Mouse (Mus musculus): Measurements from ENCODE around the gene Hesx1. TPM values are rescaled to one million over a fixed set of nuclear protein-coding genes. Genes with fewer than 3 reads are reported as not detected.

Hesx1 gene
- polyA plus RNA-seq, 1 experiment from 2014 or later: 0.19 TPM

GRCm38 (mm10) chr14:27038783-27039182, 44.6 kb downstream of the Hesx1 start, which contains the start of gene Il17rd:
Gene Il17rd (plus strand): TSS chr14:27038941.
- Histone ChIP-seq H3K36me3 (ENCODE audit: control insufficient read depth, insufficient read depth, low read length) (no peaks in the 10 kb centered on the region), H3K9me3 (ENCODE audit: control insufficient read depth, low read length) (no peaks in the 10 kb centered on the region), H3K27ac (replicated peaks in 1 of 2; ENCODE audit: control insufficient read depth in 1 of 2, insufficient read depth in 1 of 2, low read depth in 2 of 2, low read length in 2 of 2) (peak within 1 kb of the TSS in 1 of 2 experiments; percentile 62; a peak in 1 of 4 replicates), H3K4me3 (ENCODE audit: control insufficient read depth in 1 of 2, insufficient read depth in 1 of 2, low read depth in 1 of 2, low read length in 2 of 2) (peak within 1 kb of the TSS; percentile 83 to 98), H3K27me3 (ENCODE audit: control insufficient read depth, insufficient read depth, low read length) (no peaks in the 10 kb centered on the region), H3K4me1 (ENCODE audit: control insufficient read depth in 2 of 2, insufficient read depth in 2 of 2, low read length in 2 of 2) (peaks cover 15% of the 10 kb centered on the region in 2 experiments), H3K4me2 (ENCODE audit: low read length) (peak within 1 kb of the TSS; percentile 88), H3K9ac (ENCODE audit: low read length) (peak within 1 kb of the TSS; percentile 91)
- ATAC-seq (ENCODE audit: insufficient number of reproducible peaks, insufficient read depth, low FRiP score, low read depth): peak; percentile 88
- WGBS: under 1% methylated on average over 29 of the region's 29 CpGs

GRCm38 (mm10) chr14:27039281-27040248, 45.3 kb downstream of the Hesx1 start:
- WGBS: under 1% methylated on average over 59 of the region's 59 CpGs
- Histone ChIP-seq H3K27me3 (ENCODE audit: control insufficient read depth, insufficient read depth, low read length) (no peaks in the 10 kb centered on the region), H3K27ac (replicated peaks in 1 of 2; ENCODE audit: control insufficient read depth in 1 of 2, insufficient read depth in 1 of 2, low read depth in 2 of 2, low read length in 2 of 2) (peak overlapping the region in 1 of 2 experiments; percentile 62; a peak in 1 of 4 replicates), H3K4me1 (ENCODE audit: control insufficient read depth in 2 of 2, insufficient read depth in 2 of 2, low read length in 2 of 2) (peaks cover 21 to 23% of the 10 kb centered on the region in 2 experiments), H3K4me3 (ENCODE audit: control insufficient read depth in 1 of 2, insufficient read depth in 1 of 2, low read depth in 1 of 2, low read length in 2 of 2) (peak overlapping the region; percentile 83 to 98), H3K36me3 (ENCODE audit: control insufficient read depth, insufficient read depth, low read length) (no peaks in the 10 kb centered on the region), H3K9ac (ENCODE audit: low read length) (peak overlapping the region; percentile 91), H3K4me2 (ENCODE audit: low read length) (peak overlapping the region; percentile 88), H3K9me3 (ENCODE audit: control insufficient read depth, low read length) (no peaks in the 10 kb centered on the region)
- ATAC-seq (ENCODE audit: insufficient number of reproducible peaks, insufficient read depth, low FRiP score, low read depth): peak; percentile 70

- ATAC-seq (ENCODE audit: insufficient number of reproducible peaks, insufficient read depth, low FRiP score, low read depth): no peak
- Histone ChIP-seq H3K4me2 (ENCODE audit: low read length) (peak overlapping the region; percentile 88), H3K27ac (replicated peaks in 1 of 2; ENCODE audit: control insufficient read depth in 1 of 2, insufficient read depth in 1 of 2, low read depth in 2 of 2, low read length in 2 of 2) (no peak overlapping the region), H3K9ac (ENCODE audit: low read length) (no peak overlapping the region), H3K9me3 (ENCODE audit: control insufficient read depth, low read length) (no peaks in the 10 kb centered on the region), H3K4me1 (ENCODE audit: control insufficient read depth in 2 of 2, insufficient read depth in 2 of 2, low read length in 2 of 2) (peaks cover 28 to 31% of the 10 kb centered on the region in 2 experiments), H3K36me3 (ENCODE audit: control insufficient read depth, insufficient read depth, low read length) (no peaks in the 10 kb centered on the region), H3K27me3 (ENCODE audit: control insufficient read depth, insufficient read depth, low read length) (no peaks in the 10 kb centered on the region), H3K4me3 (ENCODE audit: control insufficient read depth in 1 of 2, insufficient read depth in 1 of 2, low read depth in 1 of 2, low read length in 2 of 2) (peak overlapping the region; percentile 83 to 98; a peak in 3 of 4 replicates)
- 23% methylated on average over 12 of the region's 12 CpGs for WGBS
Observed at GRCm38 (mm10) chr14:27040451-27040850, 46.2 kb downstream of the Hesx1 start.

DNA sequence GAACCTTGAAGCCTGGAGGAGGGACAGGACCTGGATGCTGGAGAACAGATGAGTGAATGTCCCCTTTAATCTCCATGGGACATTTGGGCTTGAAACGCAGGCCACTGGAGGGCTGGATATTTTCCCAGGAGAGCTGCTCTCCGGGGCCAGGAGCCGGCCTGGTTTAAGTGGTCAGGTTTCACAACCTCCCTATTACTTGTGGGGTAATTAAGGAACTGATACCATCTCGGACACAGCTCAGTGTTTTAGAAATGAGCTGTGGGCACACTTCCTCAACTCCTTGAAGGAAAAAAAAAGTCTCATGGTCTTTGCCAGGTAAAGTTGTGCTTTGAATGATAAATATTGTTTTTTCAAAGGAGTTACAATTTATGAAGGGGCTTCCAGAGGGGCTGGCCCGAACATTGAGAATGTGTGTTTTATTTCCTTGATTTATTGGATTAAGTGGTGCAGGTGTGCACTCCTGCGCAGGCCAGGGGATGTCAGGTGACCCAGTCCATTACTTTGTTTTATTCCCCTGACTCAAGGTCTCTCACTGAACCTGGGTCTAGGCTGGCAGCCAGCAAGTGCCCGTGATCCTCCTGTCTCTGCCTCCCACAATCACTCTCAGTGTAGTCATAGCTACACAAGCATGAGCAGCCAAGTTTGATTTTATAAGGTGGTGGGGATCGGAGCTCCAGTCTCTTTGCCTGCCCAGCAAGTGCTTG, 48.2 kb downstream of the Hesx1 start:
- Histone ChIP-seq H3K27ac (replicated peaks in 1 of 2; ENCODE audit: control insufficient read depth in 1 of 2, insufficient read depth in 1 of 2, low read depth in 2 of 2, low read length in 2 of 2) (no peak overlapping the region), H3K27me3 (ENCODE audit: control insufficient read depth, insufficient read depth, low read length) (no peaks in the 10 kb centered on the region), H3K36me3 (ENCODE audit: control insufficient read depth, insufficient read depth, low read length) (no peaks in the 10 kb centered on the region), H3K9me3 (ENCODE audit: control insufficient read depth, low read length) (no peaks in the 10 kb centered on the region), H3K9ac (ENCODE audit: low read length) (no peak overlapping the region), H3K4me2 (ENCODE audit: low read length) (no peak overlapping the region), H3K4me1 (ENCODE audit: control insufficient read depth in 2 of 2, insufficient read depth in 2 of 2, low read length in 2 of 2) (peaks cover 28 to 34% of the 10 kb centered on the region in 2 experiments), H3K4me3 (ENCODE audit: control insufficient read depth in 1 of 2, insufficient read depth in 1 of 2, low read depth in 1 of 2, low read length in 2 of 2) (no peak overlapping the region)
- ATAC-seq (ENCODE audit: insufficient number of reproducible peaks, insufficient read depth, low FRiP score, low read depth): no peak
- WGBS: 66% methylated on average over 8 of the region's 8 CpGs

DNA sequence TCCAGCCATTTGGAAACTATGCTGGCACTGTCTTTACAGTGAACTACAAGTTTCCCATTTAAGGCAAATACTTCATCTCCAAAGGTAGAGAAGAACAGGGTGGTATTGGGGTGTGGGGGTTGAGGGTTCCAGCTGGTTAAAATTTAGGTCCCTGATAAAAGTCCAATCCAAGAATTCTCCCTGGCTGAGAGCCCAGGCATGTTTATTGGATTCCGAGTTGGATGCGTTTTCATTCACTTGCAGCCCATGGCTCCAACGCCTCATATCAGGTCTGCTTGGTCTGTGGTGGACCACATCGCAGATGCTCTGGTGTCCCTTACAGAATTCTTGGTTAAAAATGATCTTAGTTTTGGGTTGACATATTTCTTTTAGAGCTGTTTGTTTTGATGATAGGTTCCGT, 49.2 kb downstream of the Hesx1 start:
- Histone ChIP-seq H3K27ac (replicated peaks in 1 of 2; ENCODE audit: control insufficient read depth in 1 of 2, insufficient read depth in 1 of 2, low read depth in 2 of 2, low read length in 2 of 2) (no peak overlapping the region), H3K9ac (ENCODE audit: low read length) (no peak overlapping the region), H3K4me3 (ENCODE audit: control insufficient read depth in 1 of 2, insufficient read depth in 1 of 2, low read depth in 1 of 2, low read length in 2 of 2) (no peak overlapping the region), H3K4me2 (ENCODE audit: low read length) (no peak overlapping the region), H3K9me3 (ENCODE audit: control insufficient read depth, low read length) (no peaks in the 10 kb centered on the region), H3K27me3 (ENCODE audit: control insufficient read depth, insufficient read depth, low read length) (no peaks in the 10 kb centered on the region), H3K4me1 (ENCODE audit: control insufficient read depth in 2 of 2, insufficient read depth in 2 of 2, low read length in 2 of 2) (peaks cover 28 to 36% of the 10 kb centered on the region in 2 experiments), H3K36me3 (ENCODE audit: control insufficient read depth, insufficient read depth, low read length) (no peaks in the 10 kb centered on the region)
- ATAC-seq (ENCODE audit: insufficient number of reproducible peaks, insufficient read depth, low FRiP score, low read depth): no peak
- WGBS: 37% methylated on average over 5 of the region's 5 CpGs

GRCm38 (mm10) chr14:27044221-27044966, 50.2 kb downstream of the Hesx1 start:
- peak overlapping the region; percentile 32 for H3K4me2 ChIP-seq (ENCODE audit: low read length)
- peak overlapping the region in 1 of 2 experiments; percentile 24; a peak in 1 of 4 replicates for H3K27ac ChIP-seq (replicated peaks in 1 of 2; ENCODE audit: control insufficient read depth in 1 of 2, insufficient read depth in 1 of 2, low read depth in 2 of 2, low read length in 2 of 2)
- H3K4me3 ChIP-seq (ENCODE audit: control insufficient read depth in 1 of 2, insufficient read depth in 1 of 2, low read depth in 1 of 2, low read length in 2 of 2): no peak overlapping the region
- WGBS: 7% methylated on average over 11 of the region's 11 CpGs
- H3K36me3 ChIP-seq (ENCODE audit: control insufficient read depth, insufficient read depth, low read length): no peaks in the 10 kb centered on the region
- no peaks in the 10 kb centered on the region for H3K9me3 ChIP-seq (ENCODE audit: control insufficient read depth, low read length)
- H3K27me3 ChIP-seq (ENCODE audit: control insufficient read depth, insufficient read depth, low read length): no peaks in the 10 kb centered on the region
- peaks cover 31 to 42% of the 10 kb centered on the region in 2 experiments for H3K4me1 ChIP-seq (ENCODE audit: control insufficient read depth in 2 of 2, insufficient read depth in 2 of 2, low read length in 2 of 2)
- H3K9ac ChIP-seq (ENCODE audit: low read length): no peak overlapping the region; the same call in 1 of the 2 replicates
- ATAC-seq (ENCODE audit: insufficient number of reproducible peaks, insufficient read depth, low FRiP score, low read depth): peak; percentile 4; the same call in 1 of the 2 replicates

DNA sequence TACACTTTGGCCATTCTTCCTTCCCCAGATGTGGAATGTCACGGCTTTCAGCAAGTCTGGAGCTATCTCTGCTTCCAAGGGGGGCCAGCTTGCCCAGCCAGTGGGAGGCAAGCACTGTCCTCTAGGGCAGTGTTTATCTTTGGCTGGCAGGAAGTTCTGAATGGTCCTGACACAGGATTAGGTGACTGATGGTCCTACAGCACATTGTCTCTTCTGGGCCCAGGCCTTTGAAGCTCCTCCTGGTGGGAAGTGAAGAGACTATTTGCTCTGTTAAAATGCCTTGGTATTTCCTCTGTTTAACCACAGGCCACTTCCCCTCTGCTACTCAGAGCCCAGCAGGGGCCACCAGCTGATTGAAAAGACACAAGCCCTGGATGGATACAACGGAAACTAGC, 50.7 kb downstream of the Hesx1 start:
- Histone ChIP-seq H3K36me3 (ENCODE audit: control insufficient read depth, insufficient read depth, low read length) (no peaks in the 10 kb centered on the region), H3K4me1 (ENCODE audit: control insufficient read depth in 2 of 2, insufficient read depth in 2 of 2, low read length in 2 of 2) (peaks cover 26 to 39% of the 10 kb centered on the region in 2 experiments), H3K4me3 (ENCODE audit: control insufficient read depth in 1 of 2, insufficient read depth in 1 of 2, low read depth in 1 of 2, low read length in 2 of 2) (no peak overlapping the region), H3K9ac (ENCODE audit: low read length) (no peak overlapping the region), H3K4me2 (ENCODE audit: low read length) (peak overlapping the region; percentile 32), H3K9me3 (ENCODE audit: control insufficient read depth, low read length) (no peaks in the 10 kb centered on the region), H3K27ac (replicated peaks in 1 of 2; ENCODE audit: control insufficient read depth in 1 of 2, insufficient read depth in 1 of 2, low read depth in 2 of 2, low read length in 2 of 2) (peak overlapping the region; percentile 24 to 53; a peak in 2 of 4 replicates), H3K27me3 (ENCODE audit: control insufficient read depth, insufficient read depth, low read length) (no peaks in the 10 kb centered on the region)
- 3% methylated on average over 2 of the region's 2 CpGs for WGBS
- peak; percentile 47; the same call in 1 of the 2 replicates for ATAC-seq (ENCODE audit: insufficient number of reproducible peaks, insufficient read depth, low FRiP score, low read depth)

Measured in heart, embryonic 14.5 days (tissue).